ENCODE assay signal across 9 mouse cellular contexts in the genomic region with DNA sequence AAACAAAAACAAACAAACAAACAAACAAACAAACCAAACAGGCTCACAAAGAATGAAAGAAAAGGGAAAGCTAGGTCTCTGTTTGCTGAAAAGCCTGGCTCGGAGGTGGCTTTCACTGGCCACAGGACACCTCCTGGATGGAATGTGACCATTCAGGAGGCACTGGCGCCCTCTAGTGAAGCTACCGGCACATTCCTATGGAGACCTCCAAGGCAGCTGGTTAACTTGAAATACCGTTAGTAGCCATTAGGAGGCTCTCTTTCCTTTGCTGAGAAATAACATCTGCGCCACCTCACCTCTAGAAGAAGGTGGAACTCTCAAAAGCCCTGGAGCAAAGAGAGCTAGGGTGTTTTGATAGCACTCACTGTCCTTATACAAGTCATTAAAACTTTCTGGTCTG.
DNase-seq lines count a peak whose midpoint lies in the region; ATAC-seq lines count a peak whose summit lies in the region.
"Had no signal": no experiment of that assay in that cellular context is flagged by ENCODE, and none has a peak within 500 bp of the region (broad histone marks: within the 10 kb centered on the region; RNA-seq: fewer than 3 reads in every experiment).

No protein-coding gene starts in this region.

- ATAC-seq in hindbrain, embryonic 13.5 days (ENCODE audit: low FRiP score): no peak

- H3K4me2 ChIP-seq in hindbrain, embryonic 13.5 days: no peak overlapping the region
- H3K4me2 ChIP-seq: embryonic facial prominence, embryonic 15.5 days had no signal

- no peak overlapping the region for H3K27ac ChIP-seq in hindbrain, embryonic 10.5 days
- H3K27ac ChIP-seq in hindbrain, embryonic 13.5 days: no peak overlapping the region
- H3K27ac ChIP-seq: embryonic facial prominence, embryonic 15.5 days had no signal

- peak; percentile 59 for DNase-seq in hindbrain, embryonic 10.5 days (ENCODE audit: low spot score)
- peak; percentile 38 for DNase-seq in urinary bladder, postnatal 25 days (ENCODE audit: low spot score)
- DNase-seq in urinary bladder, postnatal 4 days (ENCODE audit: low spot score in 2 of 2): no peak
- DNase-seq in cerebellum, postnatal 25 days: peak; percentile 15 to 62
- peak; percentile 59 to 69 for DNase-seq in kidney, postnatal 25 days
- DNase-seq in splenic B cell, adult 2 months (ENCODE audit: low read depth, low spot score): peak; percentile 5
- no peak for DNase-seq in urinary bladder, adult 18-20 months (ENCODE audit: low spot score in 2 of 2)

- H3K9ac ChIP-seq in hindbrain, embryonic 13.5 days: no peak overlapping the region
- H3K9ac ChIP-seq: embryonic facial prominence, embryonic 15.5 days had no signal

- no peaks in the 10 kb centered on the region for H3K36me3 ChIP-seq in hindbrain, embryonic 10.5 days
- no peaks in the 10 kb centered on the region for H3K36me3 ChIP-seq in hindbrain, embryonic 13.5 days
- no peaks in the 10 kb centered on the region for H3K36me3 ChIP-seq in splenic B cell, adult 2 months (ENCODE audit: control insufficient read depth, insufficient read depth, low read length, poor library complexity, severe bottlenecking)
- H3K36me3 ChIP-seq: embryonic facial prominence, embryonic 15.5 days had no signal

- no peaks in the 10 kb centered on the region for H3K4me1 ChIP-seq in hindbrain, embryonic 10.5 days (replicated peaks)
- no peaks in the 10 kb centered on the region for H3K4me1 ChIP-seq in hindbrain, embryonic 13.5 days (replicated peaks)
- H3K4me1 ChIP-seq: embryonic facial prominence, embryonic 15.5 days had no signal

- 40% methylated on average over 5 of the region's 5 CpGs for WGBS in hindbrain, embryonic 10.5 days
- 49% methylated on average over 5 of the region's 5 CpGs for WGBS in hindbrain, embryonic 13.5 days

- no peaks in the 10 kb centered on the region for H3K27me3 ChIP-seq in hindbrain, embryonic 10.5 days (ENCODE audit: insufficient read depth, poor library complexity, severe bottlenecking)
- H3K27me3 ChIP-seq in hindbrain, embryonic 13.5 days: no peaks in the 10 kb centered on the region
- H3K27me3 ChIP-seq in splenic B cell, adult 2 months (ENCODE audit: control insufficient read depth, insufficient read depth, low read length, poor library complexity, severe bottlenecking): no peaks in the 10 kb centered on the region

- H3K4me3 ChIP-seq in hindbrain, embryonic 10.5 days: no peak overlapping the region
- H3K4me3 ChIP-seq in hindbrain, embryonic 13.5 days: no peak overlapping the region
- H3K4me3 ChIP-seq: embryonic facial prominence, embryonic 15.5 days had no signal

- H3K9me3 ChIP-seq in hindbrain, embryonic 10.5 days: no peaks in the 10 kb centered on the region
- no peaks in the 10 kb centered on the region for H3K9me3 ChIP-seq in hindbrain, embryonic 13.5 days
- H3K9me3 ChIP-seq: embryonic facial prominence, embryonic 15.5 days had no signal

Comparison
In these comparisons a context has a peak if more than half of its experiments do, and no peak if none do; other contexts are left out.
1. DNase-seq: peak in hindbrain, embryonic 10.5 days (single experiment), urinary bladder, postnatal 25 days (single experiment), cerebellum, postnatal 25 days (2 of 2), kidney, postnatal 25 days (2 of 2) and splenic B cell, adult 2 months (single experiment); none in urinary bladder, postnatal 4 days (0 of 2) and urinary bladder, adult 18-20 months (0 of 2).